Mouse (Mus musculus) embryonic facial prominence, embryonic 13.5 days (tissue): ENCODE measurements at regions not wholly inside any gene's neighbourhood (a gene's known extent, or its start where the extent isn't known, plus 50 kb on each side); places are given as distances from the start of the nearest gene placed in this dataset.

ENCODE experiments used
- ATAC-seq: fragments of 200-750 bp; cut with Nextera tagmentation; 2 replicates; pipeline ENCODE4 v1.8.0; 2017; ENCODE audit warnings: low read depth; ENCODE audit not compliant: insufficient number of reproducible peaks, insufficient read depth, low FRiP score, low TSS enrichment
- H3K27ac ChIP-seq: fragments of 300-500 bp; sonication (generic); 2 replicates; pipeline ENCODE4 v1.5.1; 2015; ENCODE audit warnings: moderate library complexity, mild to moderate bottlenecking, inconsistent platforms
- H3K27me3 ChIP-seq: fragments of 300-500 bp; sonication (generic); 2 replicates; pipeline ENCODE4 v1.6.1; 2015; ENCODE audit warnings: mild to moderate bottlenecking, inconsistent platforms
- H3K36me3 ChIP-seq: fragments of 300-500 bp; sonication (generic); 2 replicates; pipeline ENCODE4 v1.6.1; 2015; ENCODE audit warnings: mild to moderate bottlenecking, inconsistent platforms
- H3K4me1 ChIP-seq: fragments of 300-500 bp; sonication (generic); 2 replicates; pipeline ENCODE4 v1.6.1; 2015; ENCODE audit warnings: inconsistent platforms
- H3K4me2 ChIP-seq: fragments of 300-500 bp; sonication (generic); 2 replicates; pipeline ENCODE4 v1.6.1; 2015; ENCODE audit warnings: moderate library complexity, mild to moderate bottlenecking, inconsistent platforms
- H3K4me3 ChIP-seq: fragments of 300-500 bp; sonication (generic); 2 replicates; pipeline ENCODE4 v1.5.1; 2015; ENCODE audit warnings: mild to moderate bottlenecking, inconsistent platforms
- H3K9ac ChIP-seq: fragments of 300-500 bp; sonication (generic); 2 replicates; pipeline ENCODE4 v1.6.1; 2015; ENCODE audit warnings: mild to moderate bottlenecking, inconsistent platforms
- H3K9me3 ChIP-seq: fragments of 300-500 bp; sonication (generic); 2 replicates; pipeline ENCODE4 v1.6.1; 2016; ENCODE audit warnings: inconsistent platforms
- WGBS: fragments of 180-500 bp; shearing (Covaris S2); methylation state at CpG from one replicate; pipeline ENCODE4 v1.1.7; 2015; ENCODE audit warnings: mixed read lengths; 5-methylcytosine and 5-hydroxymethylcytosine counted together

- Histone ChIP-seq H3K27ac (no peak overlapping the region), H3K9me3 (no peaks in the 10 kb centered on the region), H3K36me3 (no peaks in the 10 kb centered on the region), H3K27me3 (no peaks in the 10 kb centered on the region), H3K9ac (no peak overlapping the region), H3K4me2 (no peak overlapping the region), H3K4me1 (no peaks in the 10 kb centered on the region), H3K4me3 (no peak overlapping the region)
- no peak for ATAC-seq
- WGBS: 73% methylated on average over 4 of the region's 4 CpGs
Measured at GRCm38 (mm10) chr9:91073366-91074174, 288.6 kb upstream of the Zic4 start.

DNA sequence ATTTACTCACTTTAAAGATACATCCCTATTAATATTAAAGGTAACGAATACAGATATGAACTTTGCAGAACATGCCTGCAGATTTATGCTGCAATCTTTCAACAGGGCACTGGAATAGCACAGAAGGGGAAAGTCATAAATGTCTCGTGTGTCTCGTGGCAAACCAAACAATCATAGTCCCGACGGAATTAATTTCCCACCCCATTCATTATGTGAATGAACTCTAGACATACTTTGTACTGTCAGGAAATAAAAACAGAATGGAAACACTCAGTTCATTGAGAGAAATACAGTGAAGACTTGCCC, 288.1 kb upstream of the Zic4 start:
- Histone ChIP-seq H3K4me2 (no peak overlapping the region), H3K4me3 (no peak overlapping the region), H3K27me3 (no peaks in the 10 kb centered on the region), H3K9me3 (no peaks in the 10 kb centered on the region), H3K4me1 (no peaks in the 10 kb centered on the region), H3K36me3 (no peaks in the 10 kb centered on the region), H3K9ac (no peak overlapping the region), H3K27ac (no peak overlapping the region)
- 67% methylated on average over 5 of the region's 5 CpGs for WGBS
- ATAC-seq: no peak

- no peaks in the 10 kb centered on the region for H3K36me3 ChIP-seq
- no peak for ATAC-seq
- H3K9ac ChIP-seq: no peak overlapping the region
- H3K27ac ChIP-seq: no peak overlapping the region
- no peaks in the 10 kb centered on the region for H3K4me1 ChIP-seq
- no peaks in the 10 kb centered on the region for H3K27me3 ChIP-seq
- no peak overlapping the region for H3K4me2 ChIP-seq
- H3K9me3 ChIP-seq: no peaks in the 10 kb centered on the region
- 29% methylated on average over 1 of the region's 1 CpGs for WGBS
- H3K4me3 ChIP-seq: no peak overlapping the region
Measured at GRCm38 (mm10) chr9:91077490-91077889, 284.7 kb upstream of the Zic4 start.

- no peak overlapping the region for H3K27ac ChIP-seq
- H3K4me2 ChIP-seq: no peak overlapping the region
- no peak overlapping the region for H3K9ac ChIP-seq
- 25% methylated on average over 1 of the region's 1 CpGs for WGBS
- no peak overlapping the region for H3K4me3 ChIP-seq
- no peaks in the 10 kb centered on the region for H3K36me3 ChIP-seq
- no peaks in the 10 kb centered on the region for H3K27me3 ChIP-seq
- ATAC-seq: no peak
- no peaks in the 10 kb centered on the region for H3K4me1 ChIP-seq
- no peaks in the 10 kb centered on the region for H3K9me3 ChIP-seq
Measured at GRCm38 (mm10) chr9:91083791-91084190, 278.4 kb upstream of the Zic4 start.

- ATAC-seq: no peak
Measured at GRCm38 (mm10) chr9:91085923-91086322, 276.3 kb upstream of the Zic4 start.

DNA sequence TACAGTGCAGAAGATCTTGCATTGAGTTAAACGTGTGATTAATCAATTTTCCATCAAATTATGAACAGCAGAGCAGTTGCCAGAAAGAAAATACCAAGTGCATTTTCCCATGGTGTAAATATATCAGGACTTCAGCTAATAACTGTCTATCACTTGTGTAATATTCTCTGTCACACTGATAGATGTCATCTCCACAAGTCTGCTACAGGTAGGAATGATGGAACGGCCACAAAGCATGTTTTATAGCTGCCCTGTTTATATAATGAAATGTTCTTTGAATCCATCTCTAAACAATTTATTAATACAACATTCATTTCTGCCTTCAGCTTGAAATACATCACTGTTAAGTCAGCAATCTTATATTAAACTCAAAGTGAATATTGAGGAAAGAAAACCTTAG, 272.9 kb upstream of the Zic4 start:
- no peaks in the 10 kb centered on the region for H3K4me1 ChIP-seq
- H3K4me2 ChIP-seq: no peak overlapping the region
- H3K27ac ChIP-seq: no peak overlapping the region
- no peak overlapping the region for H3K9ac ChIP-seq
- no peak overlapping the region for H3K4me3 ChIP-seq
- H3K9me3 ChIP-seq: no peaks in the 10 kb centered on the region
- no peaks in the 10 kb centered on the region for H3K36me3 ChIP-seq
- no peaks in the 10 kb centered on the region for H3K27me3 ChIP-seq
- WGBS: 60% methylated on average over 2 of the region's 2 CpGs
- no peak for ATAC-seq

More at GRCm38 (mm10) chr9:91085923-91086322, 276.3 kb upstream of the Zic4 start:
- WGBS: 87% methylated on average over 3 of the region's 3 CpGs
- Histone ChIP-seq H3K9ac (no peak overlapping the region), H3K36me3 (no peaks in the 10 kb centered on the region), H3K27me3 (no peaks in the 10 kb centered on the region), H3K4me1 (no peaks in the 10 kb centered on the region), H3K4me2 (no peak overlapping the region), H3K9me3 (no peaks in the 10 kb centered on the region), H3K4me3 (no peak overlapping the region), H3K27ac (no peak overlapping the region)

DNA sequence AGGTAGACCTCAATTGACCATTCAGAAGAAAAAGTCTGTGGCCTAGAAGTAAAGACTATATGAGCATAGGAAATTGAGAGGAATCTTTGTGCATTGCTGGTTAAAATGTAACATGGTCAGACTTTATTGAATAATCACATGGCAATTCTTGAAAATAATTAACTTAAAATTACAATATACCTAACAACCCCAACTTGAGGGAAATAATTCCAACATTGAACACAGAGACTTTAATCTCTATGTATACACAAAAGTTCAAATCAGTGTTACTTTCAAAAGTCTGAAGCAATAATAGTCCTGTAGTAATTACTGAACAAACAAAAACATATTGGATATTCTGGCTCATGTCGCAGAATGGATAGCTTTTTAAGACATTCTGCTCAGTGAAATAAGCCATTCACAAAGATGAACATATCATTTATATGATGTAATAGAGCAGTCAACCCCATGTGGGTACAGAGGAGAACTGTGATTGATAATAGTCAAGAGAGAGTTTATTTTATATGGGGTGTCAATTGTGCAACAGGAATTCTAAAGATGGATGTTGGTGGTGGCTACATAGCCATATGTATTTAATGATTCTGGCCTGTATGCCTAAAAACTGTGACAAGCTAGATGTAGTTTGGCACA, 270.7 kb upstream of the Zic4 start:
- no peak overlapping the region for H3K4me2 ChIP-seq
- ATAC-seq: no peak
- H3K4me1 ChIP-seq: no peaks in the 10 kb centered on the region
- H3K4me3 ChIP-seq: no peak overlapping the region
- no peak overlapping the region for H3K9ac ChIP-seq
- no peaks in the 10 kb centered on the region for H3K36me3 ChIP-seq
- H3K9me3 ChIP-seq: no peaks in the 10 kb centered on the region
- no peak overlapping the region for H3K27ac ChIP-seq
- WGBS: 82% methylated on average over 1 of the region's 1 CpGs
- no peaks in the 10 kb centered on the region for H3K27me3 ChIP-seq

- 46% methylated on average over 1 of the region's 1 CpGs for WGBS
- Histone ChIP-seq H3K36me3 (no peaks in the 10 kb centered on the region), H3K27ac (no peak overlapping the region), H3K9ac (no peak overlapping the region), H3K4me3 (no peak overlapping the region), H3K4me2 (no peak overlapping the region), H3K4me1 (no peaks in the 10 kb centered on the region), H3K27me3 (no peaks in the 10 kb centered on the region), H3K9me3 (no peaks in the 10 kb centered on the region)
- no peak for ATAC-seq
Measured at GRCm38 (mm10) chr9:91101614-91102407, 260.4 kb upstream of the Zic4 start.

GRCm38 (mm10) chr9:91122441-91123035, 239.7 kb upstream of the Zic4 start:
- no peak overlapping the region for H3K4me2 ChIP-seq
- no peaks in the 10 kb centered on the region for H3K9me3 ChIP-seq
- no peak overlapping the region for H3K27ac ChIP-seq
- ATAC-seq: no peak
- no peaks in the 10 kb centered on the region for H3K4me1 ChIP-seq
- no peak overlapping the region for H3K9ac ChIP-seq
- H3K4me3 ChIP-seq: no peak overlapping the region
- H3K36me3 ChIP-seq: no peaks in the 10 kb centered on the region
- H3K27me3 ChIP-seq: no peaks in the 10 kb centered on the region
- WGBS: 71% methylated on average over 5 of the region's 5 CpGs

DNA sequence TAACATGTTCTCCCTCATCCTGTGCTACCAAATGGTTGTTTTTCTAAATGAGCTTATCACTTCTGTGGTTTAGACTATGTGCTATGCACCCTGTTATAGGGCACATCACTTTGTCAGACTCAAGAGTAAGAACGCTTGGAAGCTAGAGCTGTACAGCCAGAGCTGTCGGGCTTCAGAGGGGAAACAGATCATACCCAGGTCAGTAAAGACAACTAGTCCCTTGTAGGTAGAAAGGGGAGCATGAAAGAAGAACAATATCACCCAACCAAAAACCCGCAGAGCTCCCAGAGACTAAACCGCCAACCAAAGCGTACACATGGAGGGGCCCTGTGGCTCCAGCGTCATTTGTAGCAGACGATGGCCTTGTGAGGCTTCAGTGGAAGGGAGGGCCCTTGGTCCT, 239.0 kb upstream of the Zic4 start:
- no peaks in the 10 kb centered on the region for H3K36me3 ChIP-seq
- 94% methylated on average over 7 of the region's 7 CpGs for WGBS
- H3K27ac ChIP-seq: no peak overlapping the region
- H3K4me2 ChIP-seq: no peak overlapping the region
- H3K9ac ChIP-seq: no peak overlapping the region
- no peak for ATAC-seq
- H3K9me3 ChIP-seq: no peaks in the 10 kb centered on the region
- no peaks in the 10 kb centered on the region for H3K4me1 ChIP-seq
- no peak overlapping the region for H3K4me3 ChIP-seq
- H3K27me3 ChIP-seq: no peaks in the 10 kb centered on the region

DNA sequence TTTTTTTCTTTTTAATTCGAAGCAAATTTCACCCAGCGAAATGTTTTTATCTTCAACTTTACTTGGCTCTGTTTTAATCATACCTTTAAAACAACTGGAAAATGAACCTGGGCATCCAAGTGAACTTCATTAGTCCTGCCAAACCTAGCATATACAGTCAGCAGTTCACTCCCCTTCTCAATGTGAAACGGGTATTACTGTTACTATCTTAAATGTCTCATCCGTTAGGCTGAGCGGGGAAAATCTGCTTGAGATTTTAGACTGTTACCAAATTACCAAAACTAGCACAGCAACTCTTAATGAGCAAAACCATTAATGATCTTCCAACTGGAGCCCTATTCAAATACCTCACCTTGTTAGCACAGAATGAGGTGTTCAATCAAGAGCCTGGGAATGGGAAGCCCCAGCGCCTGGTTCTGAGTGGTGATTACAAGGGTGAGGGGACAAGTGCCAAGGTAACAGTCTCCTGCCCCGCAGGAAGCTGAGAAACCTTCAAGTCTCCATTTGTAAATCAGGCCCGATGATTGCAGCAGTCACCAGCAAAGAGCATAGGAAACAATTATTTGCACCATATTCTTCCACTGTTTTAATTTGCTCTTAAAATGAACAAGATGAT, 235.5 kb upstream of the Zic4 start:
- Histone ChIP-seq H3K4me1 (no peaks in the 10 kb centered on the region; the same call in 1 of the 2 replicates), H3K27me3 (no peaks in the 10 kb centered on the region), H3K27ac (no peak overlapping the region), H3K36me3 (no peaks in the 10 kb centered on the region), H3K9ac (no peak overlapping the region), H3K4me3 (no peak overlapping the region), H3K4me2 (no peak overlapping the region), H3K9me3 (no peaks in the 10 kb centered on the region)
- WGBS: 59% methylated on average over 8 of the region's 8 CpGs
- no peak for ATAC-seq
